In genomic region chr8:117410901-117411300, GRCm38 (mm10) we compare ENCODE assay signal across 11 mouse cellular contexts.
DNase-seq lines count a peak whose midpoint lies in the region; ATAC-seq and TF ChIP-seq lines count a peak whose summit lies in the region.
"Had no signal": no experiment of that assay in that cellular context is flagged by ENCODE, and none has a peak within 500 bp of the region (broad histone marks: within the 10 kb centered on the region; RNA-seq: fewer than 3 reads in every experiment).

No protein-coding gene starts in this region.

- H3K4me3 ChIP-seq in heart, postnatal 0 days (ENCODE audit: low read depth, low read length): no peak overlapping the region
- H3K4me3 ChIP-seq in small intestine, adult 2 months (ENCODE audit: low read depth, low read length): peak overlapping the region; percentile 10
- no peak overlapping the region for H3K4me3 ChIP-seq in layer of hippocampus, adult 2 months
- H3K4me3 ChIP-seq: forebrain, embryonic 12.5 days; midbrain, embryonic 13.5 days had no signal

- no peak for TF ChIP-seq EP300 in heart, postnatal 0 days (IDR thresholded peaks at IDR 0.05; ENCODE audit: low read depth)

- H3K9me3 ChIP-seq in heart, postnatal 0 days (replicated peaks; ENCODE audit: control insufficient read depth, low read length): no peaks in the 10 kb centered on the region
- H3K9me3 ChIP-seq: forebrain, embryonic 12.5 days; midbrain, embryonic 13.5 days had no signal

- peaks cover 9% of the 10 kb centered on the region; the same call in 1 of the 2 replicates for H3K4me1 ChIP-seq in heart, postnatal 0 days (ENCODE audit: control insufficient read depth, insufficient read depth)
- peaks cover 10% of the 10 kb centered on the region; the same call in 1 of the 2 replicates for H3K4me1 ChIP-seq in small intestine, adult 2 months (ENCODE audit: control insufficient read depth, insufficient read depth, insufficient read length, low read length)

- no peaks in the 10 kb centered on the region for H3K36me3 ChIP-seq in heart, postnatal 0 days (replicated peaks; ENCODE audit: control insufficient read depth, insufficient read depth, low read length)
- H3K36me3 ChIP-seq in small intestine, adult 2 months (ENCODE audit: control insufficient read depth, insufficient read depth, low read length): peaks cover 20% of the 10 kb centered on the region

- H3K9ac ChIP-seq in heart, postnatal 0 days (replicated peaks; ENCODE audit: low read depth, low read length): no peak overlapping the region; the same call in 1 of the 2 replicates
- H3K9ac ChIP-seq: forebrain, embryonic 12.5 days; midbrain, embryonic 13.5 days had no signal

- TF ChIP-seq CTCF in heart, postnatal 0 days (IDR thresholded peaks at IDR 0.05; ENCODE audit: low read depth): no peak
- no peak for TF ChIP-seq CTCF in small intestine, adult 2 months (IDR thresholded peaks at IDR 0.05; ENCODE audit: extremely low read depth, insufficient read length, insufficient replicate concordance, low read depth, low read length)
- no peak for TF ChIP-seq CTCF in layer of hippocampus, adult 2 months (conservative IDR thresholded peaks at IDR 0.05)

- TF ChIP-seq POLR2A in small intestine, adult 2 months (IDR thresholded peaks at IDR 0.05; ENCODE audit: low read depth, low read length): no peak

- no peaks in the 10 kb centered on the region for H3K27me3 ChIP-seq in heart, postnatal 0 days (ENCODE audit: control insufficient read depth, insufficient read depth, low read length)
- H3K27me3 ChIP-seq in small intestine, adult 2 months (ENCODE audit: control insufficient read depth, insufficient read depth, low read length): no peaks in the 10 kb centered on the region
- H3K27me3 ChIP-seq: forebrain, embryonic 12.5 days; midbrain, embryonic 13.5 days had no signal

- peak; percentile 63 to 71 for DNase-seq in adrenal gland, adult (ENCODE audit: inconsistent age in 2 of 2, low spot score in 1 of 2)
- DNase-seq in adrenal gland, postnatal 10 days: no peak
- no peak for DNase-seq in heart, postnatal 0 days (ENCODE audit: low spot score)
- no peak for DNase-seq in heart, postnatal 4 days
- DNase-seq in kidney, adult 8-10 months: peak; percentile 32 to 61
- DNase-seq in urinary bladder, postnatal 4 days (ENCODE audit: low spot score in 2 of 2): no peak
- no peak for DNase-seq in layer of hippocampus, adult 2 months (ENCODE audit: low spot score in 2 of 2)
- DNase-seq: cerebellum, adult 9-11 months had no signal

- no peak for ATAC-seq in heart, postnatal 0 days (ENCODE audit: insufficient read depth, low read depth)
- ATAC-seq: midbrain, embryonic 13.5 days had no signal

- 67% methylated on average over 10 of the region's 10 CpGs for WGBS in heart, postnatal 0 days
- 85% methylated on average over 10 of the region's 10 CpGs for WGBS in small intestine, adult 2 months

- H3K4me2 ChIP-seq in heart, postnatal 0 days (ENCODE audit: low read depth, low read length): peak overlapping the region; percentile 31
- H3K4me2 ChIP-seq: forebrain, embryonic 12.5 days; midbrain, embryonic 13.5 days had no signal

- H3K27ac ChIP-seq in heart, postnatal 0 days (ENCODE audit: low read depth): peak overlapping the region; percentile 48; the same call in 1 of the 2 replicates
- H3K27ac ChIP-seq in small intestine, adult 2 months (ENCODE audit: insufficient read depth, low read depth, low read length): peak overlapping the region; percentile 64
- H3K27ac ChIP-seq in layer of hippocampus, adult 2 months: no peak overlapping the region
- H3K27ac ChIP-seq: forebrain, embryonic 12.5 days; midbrain, embryonic 13.5 days had no signal

Comparison
In these comparisons a context has a peak if more than half of its experiments do, and no peak if none do; other contexts are left out.
1. DNase-seq: peak in adrenal gland, adult (2 of 2) and kidney, adult 8-10 months (2 of 2); none in adrenal gland, postnatal 10 days (single experiment), heart, postnatal 0 days (single experiment), heart, postnatal 4 days (single experiment), urinary bladder, postnatal 4 days (0 of 2) and layer of hippocampus, adult 2 months (0 of 2).